8 mouse cellular contexts compared by ENCODE assay signal in the genomic region with DNA sequence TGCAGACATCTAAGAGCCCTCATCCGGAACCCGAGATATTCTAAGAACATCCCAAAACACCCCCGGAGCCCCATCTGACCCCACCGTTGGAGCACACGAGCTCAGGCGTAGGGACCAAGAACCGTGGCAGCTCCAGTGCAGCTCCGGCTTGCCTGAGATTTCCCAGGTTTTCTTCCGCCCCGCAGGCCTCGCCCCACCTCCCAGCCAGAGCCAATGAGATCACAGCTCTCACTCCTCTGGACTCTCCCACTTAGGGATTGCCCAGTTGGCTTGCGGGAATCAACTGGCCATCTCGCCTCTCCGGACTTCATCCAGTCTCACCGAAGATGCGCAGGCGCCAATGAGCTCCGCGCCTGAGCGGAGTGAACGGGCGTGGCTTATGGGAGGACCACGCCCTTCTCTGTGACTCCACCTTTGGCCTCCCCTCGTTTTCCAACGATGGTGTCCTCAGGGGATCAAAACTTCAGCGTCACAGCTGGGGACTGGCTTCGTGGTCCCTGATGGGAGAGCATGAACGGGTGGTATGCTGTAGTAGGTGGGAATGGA. TPM values are rescaled to one million over a fixed set of nuclear protein-coding genes. Genes with fewer than 3 reads are reported as not detected.
A peak's percentile ranks its signal among the peaks of the same experiment; 100 is the strongest.
DNase-seq lines count a peak whose midpoint lies in the region; ATAC-seq lines count a peak whose summit lies in the region.

A gene (plus strand): TSS at position 264 of the 546 bp plus-strand sequence.
A gene (minus strand): TSS at position 349 of the 546 bp plus-strand sequence.

- no peaks in the 10 kb centered on the region for H3K27me3 ChIP-seq in embryonic facial prominence, embryonic 10.5 days (replicated peaks; ENCODE audit: low read depth, poor library complexity, severe bottlenecking)
- no peaks in the 10 kb centered on the region for H3K27me3 ChIP-seq in intestine, embryonic 15.5 days (replicated peaks)

- H3K4me1 ChIP-seq in embryonic facial prominence, embryonic 10.5 days, result peaks cover 17% of the 10 kb centered on the region
- H3K4me1 ChIP-seq in intestine, embryonic 15.5 days (replicated peaks), result peaks cover 13% of the 10 kb centered on the region; the same call in 1 of the 2 replicates

- peak within 1 kb of the TSS; percentile 81 for H3K27ac ChIP-seq in embryonic facial prominence, embryonic 10.5 days (replicated peaks)
- H3K27ac ChIP-seq in intestine, embryonic 15.5 days, result peak within 1 kb of the TSS; percentile 70

- peak; percentile 98 for ATAC-seq in intestine, embryonic 15.5 days
- ATAC-seq in megakaryocyte-erythroid progenitor cell, adult 5-6 weeks (replicated peaks; ENCODE audit: low FRiP score, low TSS enrichment, poor library complexity, severe bottlenecking), result peak; percentile 76

- H3K4me3 ChIP-seq in embryonic facial prominence, embryonic 10.5 days, result peak within 1 kb of the TSS; percentile 63
- peak within 1 kb of the TSS; percentile 51 for H3K4me3 ChIP-seq in intestine, embryonic 15.5 days (replicated peaks)

- no peaks in the 10 kb centered on the region for H3K9me3 ChIP-seq in embryonic facial prominence, embryonic 10.5 days
- no peaks in the 10 kb centered on the region for H3K9me3 ChIP-seq in intestine, embryonic 15.5 days

- peak; percentile 24 to 35 for DNase-seq in spleen, adult 18-20 months
- no peak for DNase-seq in spleen, adult 12 weeks (ENCODE audit: low spot score)
- peak; percentile 96 for DNase-seq in embryonic facial prominence, embryonic 10.5 days (ENCODE audit: low spot score)
- DNase-seq in gastrocnemius, postnatal 4 days (ENCODE audit: low spot score in 2 of 2), result peak; percentile 70 to 89
- DNase-seq in left cerebral cortex, postnatal 14 days (ENCODE audit: low spot score in 2 of 2), result peak; percentile 90 to 96
- DNase-seq in right cerebral cortex, postnatal 36 days (ENCODE audit: low spot score in 2 of 2), result peak; percentile 94 to 96

- H3K4me2 ChIP-seq in intestine, embryonic 15.5 days (replicated peaks), result peak within 1 kb of the TSS; percentile 72

- H3K36me3 ChIP-seq in embryonic facial prominence, embryonic 10.5 days (replicated peaks), result peaks cover 17% of the 10 kb centered on the region; the same call in 1 of the 2 replicates
- no peaks in the 10 kb centered on the region for H3K36me3 ChIP-seq in intestine, embryonic 15.5 days

- WGBS in embryonic facial prominence, embryonic 10.5 days, result under 1% methylated on average over 28 of the region's 28 CpGs
- WGBS in intestine, embryonic 15.5 days, result under 1% methylated on average over 28 of the region's 28 CpGs

- H3K9ac ChIP-seq in intestine, embryonic 15.5 days, result peak within 1 kb of the TSS; percentile 55

- intact Hi-C loops in left cerebral cortex, postnatal 14 days (cut with DNase I), result no loop called here

RNA-seq across cellular contexts. Expression of the first gene that starts in this region (rescaled TPM):
- 3.3 and 3.5 TPM in 2 replicates for polyA plus RNA-seq in embryonic facial prominence, embryonic 10.5 days (2016; fragmentation: Nextera tagmentation; extraction: Ambion mirVana)
- 1 to 10 TPM in 1 of 2 experiments, under 1 TPM in 1; 0.98 to 1.3 TPM for total RNA-seq in gastrocnemius, postnatal 4 days (2021)
- polyA plus RNA-seq in intestine, embryonic 15.5 days (2015; fragmentation: Nextera tagmentation; extraction: Ambion mirVana), result 3.1 and 4.2 TPM in 2 replicates
- 10 to 100 TPM; 12.5 to 14.7 TPM for total RNA-seq in left cerebral cortex, postnatal 14 days (2021)
- total RNA-seq in megakaryocyte-erythroid progenitor cell, adult 5-6 weeks (2014; fragmentation: Nextera tagmentation), result not detected in 2 replicates
- total RNA-seq in megakaryocyte-erythroid progenitor cell, adult 5-6 weeks (2017), result 0.46 TPM in 1 of 2 replicates, not detected in the other

RNA-seq across cellular contexts. Expression of the second gene that starts in this region (rescaled TPM):
- 31.1 and 33.1 TPM in 2 replicates for polyA plus RNA-seq in embryonic facial prominence, embryonic 10.5 days (2016; fragmentation: Nextera tagmentation; extraction: Ambion mirVana)
- 10 to 100 TPM; 18.9 to 21.4 TPM for total RNA-seq in gastrocnemius, postnatal 4 days (2021)
- 71.7 and 81.7 TPM in 2 replicates for polyA plus RNA-seq in intestine, embryonic 15.5 days (2015; fragmentation: Nextera tagmentation; extraction: Ambion mirVana)
- 10 to 100 TPM; 28.0 to 33.5 TPM for total RNA-seq in left cerebral cortex, postnatal 14 days (2021)
- total RNA-seq in megakaryocyte-erythroid progenitor cell, adult 5-6 weeks (2014; fragmentation: Nextera tagmentation), result 9.1 and 11.4 TPM in 2 replicates
- total RNA-seq in megakaryocyte-erythroid progenitor cell, adult 5-6 weeks (2017), result 4.1 and 8.5 TPM in 2 replicates

Comparison
In these comparisons a context has a peak if more than half of its experiments do, and no peak if none do; other contexts are left out.
1. RNA of the first gene that starts in this region (total RNA-seq): 12.5 to 14.7 TPM in left cerebral cortex, postnatal 14 days; 0.98 to 1.3 TPM in gastrocnemius, postnatal 4 days and 0.46 TPM in megakaryocyte-erythroid progenitor cell, adult 5-6 weeks; every median in the first group is over 4 times any median in the second.